Mouse (Mus musculus) heart, embryonic 13.5 days (tissue): ENCODE results near the gene Ehd3. TPM values are rescaled to one million over a fixed set of nuclear protein-coding genes. Genes with fewer than 3 reads are reported as not detected.

Experiments used
- ATAC-seq: fragments of 200-750 bp; cut with Nextera tagmentation; 2 replicates; pipeline ENCODE4 v1.8.0; 2017; ENCODE audit warnings: moderate TSS enrichment; ENCODE audit not compliant: insufficient number of reproducible peaks, low FRiP score, low TSS enrichment; ENCODE audit errors: extremely low read depth
- H3K27ac ChIP-seq: fragments of 300-500 bp; sonication (generic); replicated peaks from 2 replicates; pipeline ENCODE4 v1.5.1; 2015; ENCODE audit warnings: moderate library complexity, mild to moderate bottlenecking, inconsistent platforms
- H3K27me3 ChIP-seq: fragments of 300-500 bp; sonication (generic); replicated peaks from 2 replicates; pipeline ENCODE4 v1.6.1; 2015; ENCODE audit warnings: mild to moderate bottlenecking, inconsistent platforms
- H3K36me3 ChIP-seq: fragments of 300-500 bp; sonication (generic); 2 replicates; pipeline ENCODE4 v1.6.1; 2015; ENCODE audit warnings: mild to moderate bottlenecking, inconsistent platforms
- H3K4me1 ChIP-seq: fragments of 300-500 bp; sonication (generic); 2 replicates; pipeline ENCODE4 v1.6.1; 2015; ENCODE audit warnings: inconsistent platforms
- H3K4me2 ChIP-seq: fragments of 300-500 bp; sonication (generic); 2 replicates; pipeline ENCODE4 v1.6.1; 2015; ENCODE audit warnings: inconsistent platforms, mild to moderate bottlenecking, moderate library complexity
- H3K4me3 ChIP-seq: fragments of 300-500 bp; sonication (generic); 2 replicates; pipeline ENCODE4 v1.5.1; 2015; ENCODE audit warnings: moderate library complexity, mild to moderate bottlenecking, inconsistent platforms
- H3K9ac ChIP-seq: fragments of 300-500 bp; sonication (generic); 2 replicates; pipeline ENCODE4 v1.6.1; 2015; ENCODE audit warnings: inconsistent platforms, mild to moderate bottlenecking, moderate library complexity
- H3K9me3 ChIP-seq: fragments of 300-500 bp; sonication (generic); 2 replicates; pipeline ENCODE4 v1.6.1; 2016; ENCODE audit warnings: inconsistent platforms
- whole genome bisulfite sequencing: fragments of 180-500 bp; shearing (Covaris S2); methylation state at CpG from one replicate; pipeline ENCODE4 v1.1.7; 2015; ENCODE audit warnings: mixed read lengths; 5-methylcytosine and 5-hydroxymethylcytosine counted together
- polyA plus RNA-seq: library from polyadenylated mRNA; unstranded; fragments of >200 nt; fragmentation: Nextera tagmentation; extraction: Ambion mirVana; gene quantifications from 2 replicates; pipeline ENCODE4 v1.2.1, GENCODE M21; 2015

Ehd3 gene
- polyA plus RNA-seq, 1 experiment from 2014 or later, result 2.9 TPM

GRCm38 (mm10) chr17:73853041-73853440 is 49.1 kb downstream of the Ehd3 start:
- Histone ChIP-seq H3K27me3 (no peaks in the 10 kb centered on the region), H3K9me3 (peaks cover 4% of the 10 kb centered on the region), H3K27ac (no peak overlapping the region), H3K4me3 (no peak overlapping the region), H3K9ac (no peak overlapping the region), H3K36me3 (no peaks in the 10 kb centered on the region), H3K4me1 (peaks cover 10% of the 10 kb centered on the region), H3K4me2 (no peak overlapping the region)
- ATAC-seq, result no peak
- WGBS, result 53% methylated on average over 11 of the region's 11 CpGs

GRCm38 (mm10) chr17:73853717-73854116 is 49.8 kb downstream of the Ehd3 start:
- H3K9me3 ChIP-seq, result peaks cover 4% of the 10 kb centered on the region
- H3K27ac ChIP-seq, result no peak overlapping the region
- no peak for ATAC-seq
- H3K9ac ChIP-seq, result no peak overlapping the region
- no peak overlapping the region for H3K4me3 ChIP-seq
- H3K4me1 ChIP-seq, result peaks cover 10% of the 10 kb centered on the region
- WGBS, result 57% methylated on average over 4 of the region's 4 CpGs
- H3K27me3 ChIP-seq, result no peaks in the 10 kb centered on the region
- no peaks in the 10 kb centered on the region for H3K36me3 ChIP-seq
- no peak overlapping the region for H3K4me2 ChIP-seq

- no peak overlapping the region for H3K4me2 ChIP-seq
- no peak overlapping the region for H3K27ac ChIP-seq
- H3K36me3 ChIP-seq, result no peaks in the 10 kb centered on the region
- 81% methylated on average over 9 of the region's 9 CpGs for WGBS
- H3K9ac ChIP-seq, result no peak overlapping the region
- no peaks in the 10 kb centered on the region for H3K4me1 ChIP-seq
- ATAC-seq, result no peak
- no peak overlapping the region for H3K4me3 ChIP-seq
- H3K9me3 ChIP-seq, result no peaks in the 10 kb centered on the region
- H3K27me3 ChIP-seq, result no peaks in the 10 kb centered on the region
Measured at GRCm38 (mm10) chr17:73869008-73869685, 65.2 kb downstream of the Ehd3 start.

- Histone ChIP-seq H3K4me2 (no peak overlapping the region), H3K9me3 (no peaks in the 10 kb centered on the region; the same call in 1 of the 2 replicates), H3K4me1 (no peaks in the 10 kb centered on the region), H3K27ac (no peak overlapping the region), H3K9ac (no peak overlapping the region), H3K27me3 (no peaks in the 10 kb centered on the region), H3K4me3 (no peak overlapping the region), H3K36me3 (no peaks in the 10 kb centered on the region)
- no peak for ATAC-seq
- WGBS, result 83% methylated on average over 14 of the region's 14 CpGs
Measured at GRCm38 (mm10) chr17:73870956-73871605, 67.1 kb downstream of the Ehd3 start.

- Histone ChIP-seq H3K4me3 (no peak overlapping the region), H3K4me2 (no peak overlapping the region), H3K4me1 (no peaks in the 10 kb centered on the region), H3K9ac (no peak overlapping the region), H3K27ac (no peak overlapping the region), H3K36me3 (no peaks in the 10 kb centered on the region), H3K27me3 (no peaks in the 10 kb centered on the region), H3K9me3 (no peaks in the 10 kb centered on the region; the same call in 1 of the 2 replicates)
- 72% methylated on average over 4 of the region's 4 CpGs for WGBS
- ATAC-seq, result no peak
Measured at GRCm38 (mm10) chr17:73875268-73875667, 71.3 kb downstream of the Ehd3 start.

- no peak overlapping the region for H3K27ac ChIP-seq
- no peak overlapping the region for H3K4me2 ChIP-seq
- no peaks in the 10 kb centered on the region for H3K4me1 ChIP-seq
- no peak overlapping the region for H3K9ac ChIP-seq
- H3K36me3 ChIP-seq, result no peaks in the 10 kb centered on the region
- H3K4me3 ChIP-seq, result no peak overlapping the region
- ATAC-seq, result no peak
- no peaks in the 10 kb centered on the region for H3K27me3 ChIP-seq
- 78% methylated on average over 7 of the region's 7 CpGs for WGBS
- H3K9me3 ChIP-seq, result no peaks in the 10 kb centered on the region; the same call in 1 of the 2 replicates
Measured at GRCm38 (mm10) chr17:73875674-73876073, 71.7 kb downstream of the Ehd3 start.

GRCm38 (mm10) chr17:73879262-73879916 is 75.5 kb downstream of the Ehd3 start:
- H3K4me2 ChIP-seq, result no peak overlapping the region
- H3K9ac ChIP-seq, result no peak overlapping the region
- H3K27me3 ChIP-seq, result no peaks in the 10 kb centered on the region
- H3K36me3 ChIP-seq, result no peaks in the 10 kb centered on the region
- no peak overlapping the region for H3K27ac ChIP-seq
- no peaks in the 10 kb centered on the region; the same call in 1 of the 2 replicates for H3K9me3 ChIP-seq
- 90% methylated on average over 10 of the region's 10 CpGs for WGBS
- H3K4me3 ChIP-seq, result no peak overlapping the region
- H3K4me1 ChIP-seq, result peaks cover 13% of the 10 kb centered on the region
- ATAC-seq, result no peak

- no peak overlapping the region for H3K27ac ChIP-seq
- H3K4me3 ChIP-seq, result no peak overlapping the region
- WGBS, result 88% methylated on average over 6 of the region's 6 CpGs
- H3K9ac ChIP-seq, result no peak overlapping the region
- no peaks in the 10 kb centered on the region for H3K9me3 ChIP-seq
- no peaks in the 10 kb centered on the region for H3K36me3 ChIP-seq
- no peak for ATAC-seq
- no peak overlapping the region for H3K4me2 ChIP-seq
- no peaks in the 10 kb centered on the region for H3K27me3 ChIP-seq
- H3K4me1 ChIP-seq, result peaks cover 13% of the 10 kb centered on the region
Measured at GRCm38 (mm10) chr17:73880286-73880685, 76.4 kb downstream of the Ehd3 start.

GRCm38 (mm10) chr17:73881295-73881694 is 77.4 kb downstream of the Ehd3 start:
- ATAC-seq, result no peak
- Histone ChIP-seq H3K4me2 (no peak overlapping the region), H3K36me3 (no peaks in the 10 kb centered on the region), H3K4me3 (no peak overlapping the region), H3K9me3 (no peaks in the 10 kb centered on the region), H3K9ac (no peak overlapping the region), H3K4me1 (peaks cover 13% of the 10 kb centered on the region), H3K27ac (no peak overlapping the region), H3K27me3 (no peaks in the 10 kb centered on the region; the same call in 1 of the 2 replicates)
- 9% methylated on average over 6 of the region's 6 CpGs for WGBS
